Mouse (Mus musculus) liver, embryonic 12.5 days (tissue): ENCODE measurements at regions not wholly inside any gene's neighbourhood (a gene's known extent, or its start where the extent isn't known, plus 50 kb on each side); places are given as distances from the start of the nearest gene placed in this dataset.
"Not testable (repeated sequence)": the region's sequence is repeated elsewhere in the genome, so short reads cannot be mapped to it uniquely, and the experiment has no call there.

ENCODE experiments used
- ATAC-seq: fragments of 200-750 bp; cut with Nextera tagmentation; 2 replicates; pipeline ENCODE4 v1.8.0; 2017; ENCODE audit warnings: moderate number of reproducible peaks, mild to moderate bottlenecking, moderate library complexity
- H3K27ac ChIP-seq: fragments of 300-500 bp; sonication (generic); 2 replicates; pipeline ENCODE4 v1.5.1; 2016; ENCODE audit warnings: mild to moderate bottlenecking
- H3K27me3 ChIP-seq: fragments of 300-500 bp; sonication (generic); replicated peaks from 2 replicates; pipeline ENCODE4 v1.6.1; 2016; ENCODE audit warnings: mild to moderate bottlenecking, moderate library complexity
- H3K36me3 ChIP-seq: fragments of 300-500 bp; sonication (generic); 2 replicates; pipeline ENCODE4 v1.6.1; 2016; ENCODE audit warnings: mild to moderate bottlenecking, moderate library complexity
- H3K4me1 ChIP-seq: fragments of 300-500 bp; sonication (generic); 2 replicates; pipeline ENCODE4 v1.6.1; 2016
- H3K4me2 ChIP-seq: fragments of 300-500 bp; sonication (generic); 2 replicates; pipeline ENCODE4 v1.6.1; 2016; ENCODE audit warnings: mild to moderate bottlenecking, moderate library complexity
- H3K4me3 ChIP-seq: fragments of 300-500 bp; sonication (generic); 2 replicates; pipeline ENCODE4 v1.5.1; 2016; ENCODE audit warnings: mild to moderate bottlenecking, moderate library complexity
- H3K9ac ChIP-seq: fragments of 300-500 bp; sonication (generic); 2 replicates; pipeline ENCODE4 v1.6.1; 2016; ENCODE audit warnings: mild to moderate bottlenecking, moderate library complexity
- H3K9me3 ChIP-seq: fragments of 300-500 bp; sonication (generic); replicated peaks from 2 replicates; pipeline ENCODE4 v1.6.1; 2016; ENCODE audit warnings: mild to moderate bottlenecking, moderate library complexity
- WGBS: fragments of 180-500 bp; shearing (Covaris S2); methylation state at CpG from one replicate; pipeline ENCODE4 v1.1.7; 2016; ENCODE audit not compliant: insufficient replicate concordance; 5-methylcytosine and 5-hydroxymethylcytosine counted together

DNA sequence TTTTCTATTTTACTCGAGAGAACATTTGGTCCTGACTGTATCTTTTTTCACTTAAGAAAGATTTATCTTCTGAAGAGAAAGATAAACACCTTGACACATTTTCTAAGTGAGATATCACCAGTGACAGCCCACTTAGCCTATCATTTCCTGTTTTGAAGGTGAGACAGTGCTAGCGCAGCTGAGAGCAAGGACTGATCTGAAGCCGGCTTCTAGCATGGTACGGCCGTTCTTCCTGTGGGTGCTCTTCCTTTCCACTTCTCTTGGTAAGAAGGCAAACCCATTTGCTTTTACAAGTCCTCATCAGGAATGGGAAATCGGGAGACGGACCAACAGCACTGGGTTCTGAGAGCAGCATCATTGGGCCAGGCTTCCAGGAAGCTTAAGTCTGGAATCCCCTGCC lies 293.1 kb downstream of the Dad1 start:
- no peak for ATAC-seq
- WGBS = 22% methylated on average over 7 of the region's 7 CpGs
- H3K4me1 ChIP-seq = no peaks in the 10 kb centered on the region

DNA sequence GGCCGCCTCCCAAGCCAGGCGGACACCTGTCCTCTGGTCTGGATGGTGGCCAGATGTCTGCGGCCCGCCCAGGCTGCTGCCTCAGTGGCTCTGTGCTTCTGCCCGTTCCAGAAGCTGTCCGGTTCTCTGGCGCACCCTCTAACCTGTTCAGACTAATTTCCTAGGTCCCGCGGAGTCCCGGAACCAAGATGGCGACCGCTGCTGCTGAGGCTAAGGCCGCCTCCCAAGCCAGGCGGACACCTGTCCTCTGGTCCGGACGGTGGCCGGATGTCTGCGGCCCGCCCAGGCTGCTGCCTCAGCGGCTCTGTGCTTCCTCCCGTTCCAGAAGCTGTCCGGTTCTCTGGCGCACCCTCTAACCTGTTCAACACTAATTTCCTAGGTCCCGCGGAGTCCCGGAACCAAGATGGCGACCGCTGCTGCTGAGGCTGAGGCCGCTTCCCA lies 318.1 kb downstream of the Dad1 start:
- H3K36me3 ChIP-seq, H3K4me3 ChIP-seq, H3K4me1 ChIP-seq, H3K9me3 ChIP-seq, H3K27me3 ChIP-seq, H3K9ac ChIP-seq, H3K4me2 ChIP-seq, H3K27ac ChIP-seq, ATAC-seq: not testable (repeated sequence)
- WGBS = 84% methylated on average over 29 of the region's 29 CpGs

More for the DNA sequence above, 293.1 kb downstream of the Dad1 start:
- no peak overlapping the region for H3K27ac ChIP-seq
- no peak overlapping the region for H3K9ac ChIP-seq
- no peaks in the 10 kb centered on the region for H3K27me3 ChIP-seq
- H3K9me3 ChIP-seq = no peaks in the 10 kb centered on the region
- H3K4me2 ChIP-seq = no peak overlapping the region
- H3K36me3 ChIP-seq = no peaks in the 10 kb centered on the region
- H3K4me3 ChIP-seq = no peak overlapping the region

DNA sequence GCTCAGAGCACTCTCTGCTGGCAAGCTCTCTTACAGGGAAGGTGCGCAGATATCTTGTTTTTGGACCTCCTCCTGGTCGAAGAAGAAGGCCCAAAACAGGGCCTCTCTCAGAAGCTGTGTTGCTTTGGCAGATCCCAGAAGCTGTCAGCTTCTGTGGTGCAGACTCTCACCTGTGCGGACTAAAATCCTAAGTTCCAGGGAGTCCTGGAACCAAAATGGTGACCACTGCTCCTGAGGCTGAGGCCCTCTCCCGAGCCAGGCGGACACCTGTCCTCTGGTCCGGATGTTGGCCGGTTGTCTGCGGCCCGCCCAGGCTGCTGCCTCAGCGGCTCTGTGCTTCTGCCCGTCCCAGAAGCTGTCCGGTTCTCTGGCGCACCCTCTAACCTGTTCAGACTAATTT lies 318.6 kb downstream of the Dad1 start:
- not testable (repeated sequence) for ATAC-seq, H3K9ac ChIP-seq, H3K4me2 ChIP-seq, H3K4me3 ChIP-seq, H3K27ac ChIP-seq, H3K9me3 ChIP-seq, H3K4me1 ChIP-seq, H3K27me3 ChIP-seq, H3K36me3 ChIP-seq
- whole genome bisulfite sequencing = 87% methylated on average over 10 of the region's 13 CpGs

DNA sequence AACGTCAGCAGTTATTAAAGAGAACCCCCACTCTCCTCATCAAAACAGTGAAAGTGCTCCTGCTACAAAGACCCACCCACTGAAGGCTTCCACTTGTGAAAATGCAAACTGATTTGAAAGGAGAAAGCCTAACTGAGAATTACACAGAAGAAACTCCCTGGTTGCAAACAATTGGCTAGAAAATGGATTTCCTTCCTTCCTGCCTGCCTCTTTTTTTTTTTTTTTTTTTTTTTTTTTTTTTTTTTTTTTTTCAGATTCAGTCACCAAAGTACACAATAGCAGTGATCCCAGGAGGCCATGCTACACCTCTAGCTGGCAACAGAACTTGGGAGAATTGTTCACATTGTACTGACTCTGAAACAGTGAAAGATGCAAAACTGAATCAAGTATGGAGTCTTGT lies 343.0 kb downstream of the Dad1 start:
- WGBS = 51% methylated on average over 1 of the region's 1 CpGs
- H3K9ac ChIP-seq = no peak overlapping the region
- ATAC-seq = no peak

DNA sequence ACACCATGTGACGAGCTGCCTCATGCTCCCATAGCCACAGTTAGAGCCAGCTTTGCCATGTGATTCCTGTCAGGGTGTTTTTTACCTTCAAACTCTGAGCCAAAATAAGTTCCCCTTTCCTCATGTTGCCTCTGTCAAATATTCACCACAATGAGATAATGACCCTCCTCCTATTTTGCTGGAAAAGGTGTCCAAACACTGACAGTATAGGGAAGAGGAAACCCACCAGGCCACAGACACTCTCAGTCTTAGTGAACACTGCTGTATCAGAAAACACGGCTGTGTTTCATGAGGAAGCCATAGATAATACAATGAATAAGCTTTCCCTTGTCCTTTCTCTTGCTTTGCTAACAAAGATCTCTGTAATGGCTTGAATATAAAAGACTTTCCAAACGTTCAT lies 349.3 kb downstream of the Dad1 start:
- 27% methylated on average over 3 of the region's 3 CpGs for WGBS
- Histone ChIP-seq H3K9me3 (no peaks in the 10 kb centered on the region), H3K27ac (no peak overlapping the region), H3K9ac (no peak overlapping the region), H3K36me3 (no peaks in the 10 kb centered on the region), H3K4me2 (no peak overlapping the region), H3K27me3 (no peaks in the 10 kb centered on the region), H3K4me3 (no peak overlapping the region), H3K4me1 (no peaks in the 10 kb centered on the region)
- ATAC-seq = no peak

More for the DNA sequence above, 343.0 kb downstream of the Dad1 start:
- H3K4me1 ChIP-seq = no peaks in the 10 kb centered on the region
- H3K27me3 ChIP-seq = no peaks in the 10 kb centered on the region
- H3K27ac ChIP-seq = no peak overlapping the region
- H3K4me3 ChIP-seq = no peak overlapping the region
- H3K4me2 ChIP-seq = no peak overlapping the region
- H3K9me3 ChIP-seq = no peaks in the 10 kb centered on the region
- no peaks in the 10 kb centered on the region for H3K36me3 ChIP-seq

DNA sequence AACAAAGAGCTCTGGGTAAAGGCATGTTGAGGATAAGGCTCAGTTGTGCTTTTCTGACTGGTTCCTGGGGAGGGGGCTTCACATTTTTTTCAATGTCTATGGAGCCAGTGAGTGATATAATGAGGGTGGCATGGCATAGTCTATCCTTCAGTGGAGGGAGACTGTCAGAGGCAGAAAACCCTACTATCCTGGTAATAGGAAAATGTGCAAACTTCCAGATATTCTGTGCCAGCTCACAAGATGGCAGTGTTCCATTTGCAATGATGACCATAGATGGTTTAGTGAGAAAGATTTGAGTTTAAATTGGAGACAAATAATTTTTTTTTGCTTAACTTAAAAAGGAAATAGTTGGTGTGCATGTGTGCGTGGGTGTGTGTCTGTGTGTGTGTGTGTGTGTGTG lies 352.8 kb downstream of the Dad1 start:
- no peak overlapping the region for H3K4me2 ChIP-seq
- H3K4me1 ChIP-seq = no peaks in the 10 kb centered on the region
- H3K9ac ChIP-seq = no peak overlapping the region
- H3K4me3 ChIP-seq = no peak overlapping the region
- H3K27me3 ChIP-seq = no peaks in the 10 kb centered on the region
- no peaks in the 10 kb centered on the region for H3K9me3 ChIP-seq
- H3K36me3 ChIP-seq = no peaks in the 10 kb centered on the region
- no peak for ATAC-seq
- WGBS = 63% methylated on average over 1 of the region's 1 CpGs
- no peak overlapping the region for H3K27ac ChIP-seq

DNA sequence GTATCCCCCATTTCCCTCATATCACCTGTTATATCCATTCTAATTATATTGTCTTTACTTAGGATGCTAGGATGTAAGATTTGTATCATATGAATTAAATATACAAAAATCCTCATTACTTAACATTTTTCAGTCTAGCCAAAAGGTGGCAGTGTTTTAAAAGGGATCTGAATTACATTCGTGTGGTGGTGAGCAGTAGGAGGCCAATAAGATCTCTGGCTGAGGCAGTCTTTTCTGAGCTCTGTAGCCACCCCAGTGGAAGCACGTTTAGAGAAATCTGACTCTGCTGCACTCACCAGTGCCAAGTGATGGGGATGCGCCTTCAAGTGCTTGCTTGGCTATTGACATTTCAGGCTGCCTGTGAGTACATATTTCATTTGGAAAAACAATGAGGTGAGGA lies 372.6 kb downstream of the Dad1 start:
- H3K36me3 ChIP-seq = no peaks in the 10 kb centered on the region
- H3K4me1 ChIP-seq = no peaks in the 10 kb centered on the region
- ATAC-seq = no peak
- H3K27me3 ChIP-seq = peaks cover 6% of the 10 kb centered on the region
- H3K9me3 ChIP-seq = no peaks in the 10 kb centered on the region
- no peak overlapping the region for H3K4me3 ChIP-seq
- H3K4me2 ChIP-seq = no peak overlapping the region
- 11% methylated on average over 3 of the region's 3 CpGs for WGBS
- no peak overlapping the region for H3K27ac ChIP-seq
- H3K9ac ChIP-seq = no peak overlapping the region

DNA sequence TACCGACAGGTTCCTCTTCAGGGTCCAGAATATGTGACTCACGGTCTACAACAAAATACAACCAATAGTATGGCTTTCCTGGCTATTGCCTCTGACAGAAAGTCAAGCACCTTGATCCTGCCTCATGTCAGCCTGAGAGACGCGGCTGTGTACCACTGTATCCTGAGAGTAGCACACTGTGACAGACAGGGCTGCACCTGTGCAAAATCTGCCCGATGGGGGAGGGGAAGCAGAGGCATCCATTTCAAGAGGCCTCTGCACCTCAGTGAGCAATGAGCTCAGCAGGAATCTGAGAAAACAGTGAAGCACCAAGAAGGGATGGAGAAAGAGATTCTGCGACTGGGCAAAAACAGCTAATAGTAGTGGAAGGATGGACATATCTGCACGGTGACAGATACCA lies 377.3 kb downstream of the Dad1 start:
- Histone ChIP-seq H3K27ac (no peak overlapping the region), H3K36me3 (no peaks in the 10 kb centered on the region), H3K27me3 (peaks cover 12% of the 10 kb centered on the region), H3K4me1 (no peaks in the 10 kb centered on the region), H3K9me3 (no peaks in the 10 kb centered on the region), H3K9ac (no peak overlapping the region), H3K4me2 (no peak overlapping the region), H3K4me3 (no peak overlapping the region)
- WGBS = 51% methylated on average over 7 of the region's 7 CpGs
- ATAC-seq = no peak

DNA sequence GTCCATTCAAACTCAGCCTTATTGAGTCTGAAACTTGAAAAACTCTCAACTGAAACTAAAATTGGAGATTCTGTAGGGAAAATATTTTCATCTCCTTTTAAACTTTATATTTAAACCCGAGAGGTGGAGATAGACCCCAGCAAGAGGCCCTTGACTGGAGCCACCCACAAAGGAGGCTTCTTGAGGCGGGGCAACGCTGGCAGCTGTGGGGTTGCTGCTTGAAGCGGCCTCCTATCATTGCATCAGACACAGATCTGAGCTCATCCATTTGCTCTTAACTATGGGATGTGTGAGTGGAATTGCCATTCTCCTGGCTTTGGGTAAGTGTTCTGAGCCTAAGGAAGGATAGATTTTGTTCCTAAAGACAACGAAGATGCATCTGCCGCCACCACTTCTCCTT lies 378.2 kb downstream of the Dad1 start:
- no peak overlapping the region for H3K4me2 ChIP-seq
- H3K4me1 ChIP-seq = no peaks in the 10 kb centered on the region
- H3K9ac ChIP-seq = no peak overlapping the region
- H3K27ac ChIP-seq = no peak overlapping the region
- H3K4me3 ChIP-seq = no peak overlapping the region
- peaks cover 12% of the 10 kb centered on the region for H3K27me3 ChIP-seq
- 52% methylated on average over 6 of the region's 6 CpGs for WGBS
- ATAC-seq = no peak
- H3K9me3 ChIP-seq = no peaks in the 10 kb centered on the region
- H3K36me3 ChIP-seq = no peaks in the 10 kb centered on the region

DNA sequence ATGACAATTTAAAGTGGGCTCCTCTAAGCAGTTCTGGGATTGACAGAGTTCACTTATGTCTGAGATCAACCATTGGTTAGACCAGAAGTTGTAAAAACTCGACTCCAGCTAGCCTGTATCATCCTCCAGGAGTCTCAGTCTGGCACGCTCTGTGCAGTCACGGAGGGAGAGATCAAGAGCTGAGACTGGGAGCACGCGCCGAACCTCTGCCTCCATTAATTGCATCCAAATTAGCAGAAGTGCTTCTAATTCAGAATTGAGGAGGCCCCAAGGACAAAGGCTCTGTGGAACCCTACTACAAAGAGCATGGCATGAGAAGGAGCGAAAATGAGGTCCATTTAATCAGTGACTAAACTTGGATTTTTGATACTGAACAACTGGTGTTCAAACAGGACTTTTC lies 406.9 kb downstream of the Dad1 start:
- Histone ChIP-seq H3K27me3 (no peaks in the 10 kb centered on the region), H3K27ac (no peak overlapping the region), H3K4me2 (no peak overlapping the region)

DNA sequence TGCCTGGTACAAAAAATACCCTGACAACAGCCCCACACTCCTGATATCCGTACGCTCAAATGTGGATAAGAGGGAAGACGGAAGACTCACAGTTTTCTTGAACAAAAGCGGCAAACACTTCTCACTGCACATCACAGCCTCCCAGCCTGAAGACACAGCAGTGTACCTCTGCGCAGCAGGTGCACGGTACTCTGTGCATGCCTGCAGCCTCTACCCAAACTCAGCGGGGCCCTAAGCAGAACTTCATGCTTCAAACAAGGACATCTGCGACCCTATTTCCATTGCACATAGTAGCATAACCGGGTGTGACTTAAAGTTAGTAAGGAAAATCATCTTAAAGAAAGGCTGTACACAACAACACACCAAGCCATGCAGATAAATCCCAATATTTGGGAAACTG lies 408.3 kb downstream of the Dad1 start:
- no peaks in the 10 kb centered on the region for H3K4me1 ChIP-seq
- ATAC-seq = no peak
- no peaks in the 10 kb centered on the region for H3K36me3 ChIP-seq
- WGBS = 78% methylated on average over 9 of the region's 9 CpGs
- H3K27ac ChIP-seq = no peak overlapping the region
- no peak overlapping the region for H3K4me2 ChIP-seq
- H3K9ac ChIP-seq = no peak overlapping the region
- H3K4me3 ChIP-seq = no peak overlapping the region
- no peaks in the 10 kb centered on the region for H3K27me3 ChIP-seq
- H3K9me3 ChIP-seq = no peaks in the 10 kb centered on the region

More for the DNA sequence above, 406.9 kb downstream of the Dad1 start:
- Histone ChIP-seq H3K36me3 (no peaks in the 10 kb centered on the region), H3K4me3 (no peak overlapping the region), H3K4me1 (no peaks in the 10 kb centered on the region), H3K9ac (no peak overlapping the region), H3K9me3 (no peaks in the 10 kb centered on the region)
- ATAC-seq = no peak
- WGBS = 70% methylated on average over 7 of the region's 7 CpGs

DNA sequence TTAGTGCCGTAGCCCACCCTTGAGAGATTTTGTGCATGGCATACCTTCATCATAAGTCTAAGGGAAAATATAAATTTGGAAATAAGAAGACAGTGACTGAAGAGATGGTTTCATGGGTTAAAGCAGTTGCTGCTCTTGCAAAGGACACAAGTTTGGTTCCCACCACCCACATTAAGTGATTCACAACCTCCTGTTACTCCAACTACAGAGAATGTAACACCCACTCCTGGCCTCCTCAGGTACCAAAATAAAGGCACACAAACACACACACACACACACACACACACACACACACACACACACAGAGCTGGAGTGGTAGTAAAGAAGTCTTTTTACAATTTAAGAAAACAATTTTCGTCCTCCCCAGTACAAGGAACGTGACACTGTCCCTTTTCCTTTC lies 421.4 kb downstream of the Dad1 start:
- no peaks in the 10 kb centered on the region for H3K9me3 ChIP-seq
- H3K27ac ChIP-seq = no peak overlapping the region
- no peaks in the 10 kb centered on the region for H3K27me3 ChIP-seq
- H3K4me2 ChIP-seq = no peak overlapping the region
- 59% methylated on average over 3 of the region's 3 CpGs for WGBS
- H3K4me3 ChIP-seq = no peak overlapping the region
- no peak overlapping the region for H3K9ac ChIP-seq
- no peaks in the 10 kb centered on the region for H3K36me3 ChIP-seq
- ATAC-seq = no peak
- H3K4me1 ChIP-seq = no peaks in the 10 kb centered on the region

DNA sequence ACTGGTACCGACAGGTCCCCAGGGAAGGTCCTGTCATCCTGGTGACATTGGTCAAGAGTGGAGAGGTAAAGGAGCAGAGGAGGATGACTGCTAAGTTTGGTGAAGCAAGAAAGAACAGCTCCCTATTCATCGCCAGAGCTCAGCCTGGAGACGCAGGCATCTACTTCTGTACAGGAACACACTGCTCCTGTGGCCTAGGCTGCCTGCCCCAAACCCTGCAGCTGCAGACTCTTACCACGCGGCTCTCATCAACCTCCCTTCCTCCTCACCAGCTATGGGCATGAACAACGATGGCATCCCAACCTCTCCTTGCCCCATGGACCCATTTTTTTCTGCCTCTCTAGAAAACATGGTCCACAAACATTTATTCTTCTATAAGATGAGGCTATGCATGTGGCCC lies 422.3 kb downstream of the Dad1 start:
- H3K9me3 ChIP-seq = no peaks in the 10 kb centered on the region
- no peak for ATAC-seq
- H3K4me3 ChIP-seq = no peak overlapping the region
- no peaks in the 10 kb centered on the region for H3K27me3 ChIP-seq
- no peak overlapping the region for H3K27ac ChIP-seq
- H3K4me1 ChIP-seq = no peaks in the 10 kb centered on the region
- 66% methylated on average over 6 of the region's 6 CpGs for WGBS
- no peak overlapping the region for H3K9ac ChIP-seq
- no peak overlapping the region for H3K4me2 ChIP-seq
- H3K36me3 ChIP-seq = no peaks in the 10 kb centered on the region
